Mouse (Mus musculus) mouse embryonic stem cell (cell line): Measurements from ENCODE around the gene Snrpd3.
"Not testable (repeated sequence)": the region's sequence is repeated elsewhere in the genome, so short reads cannot be mapped to it uniquely, and the experiment has no call there.

Source experiments
- in situ Hi-C, 2 experiments: fragments of 300-500 bp; cut with MboI; formaldehyde crosslinking; loops; 1 replicate in 1 of 2; 3 replicates in 1 of 2; pipeline ENCODE4 v1.14.3; 2019 to 2020; ENCODE audit warnings: low sequenced_read_pairs in 2 of 2, low pct_unique_long_range_greater_than_20kb in 1 of 2, mixed read lengths in 1 of 2; ENCODE audit not compliant: unreplicated experiment in 1 of 2

Snrpd3 gene

DNA sequence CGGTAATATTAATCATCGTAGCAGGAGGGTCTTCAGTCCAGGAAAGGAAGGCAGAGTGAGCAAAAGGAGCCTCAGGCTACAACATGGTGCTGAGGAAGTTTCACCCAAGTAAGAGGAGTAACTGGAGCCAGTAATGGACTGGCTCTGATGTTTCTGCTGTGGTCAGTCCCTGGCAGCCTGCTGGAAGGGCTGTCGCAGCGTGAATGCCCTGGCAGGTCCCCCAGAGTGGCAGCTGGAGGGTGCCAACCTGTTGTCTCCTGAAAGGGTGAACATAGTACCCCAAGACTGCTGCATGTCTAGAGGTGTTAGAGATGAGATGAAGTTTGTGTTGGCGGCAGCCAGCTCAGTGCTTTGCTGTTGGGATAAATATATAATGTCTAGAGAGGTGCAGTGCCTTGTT is 3.2 kb downstream of the Snrpd3 start:
- in situ Hi-C loops: no loop called here

- in situ Hi-C loops: no loop called here
Observed at GRCm38 (mm10) chr10:75521643-75522042, 4.3 kb downstream of the Snrpd3 start.

GRCm38 (mm10) chr10:75525450-75525849 is 8.1 kb downstream of the Snrpd3 start:
- in situ Hi-C loops: not testable (repeated sequence)

DNA sequence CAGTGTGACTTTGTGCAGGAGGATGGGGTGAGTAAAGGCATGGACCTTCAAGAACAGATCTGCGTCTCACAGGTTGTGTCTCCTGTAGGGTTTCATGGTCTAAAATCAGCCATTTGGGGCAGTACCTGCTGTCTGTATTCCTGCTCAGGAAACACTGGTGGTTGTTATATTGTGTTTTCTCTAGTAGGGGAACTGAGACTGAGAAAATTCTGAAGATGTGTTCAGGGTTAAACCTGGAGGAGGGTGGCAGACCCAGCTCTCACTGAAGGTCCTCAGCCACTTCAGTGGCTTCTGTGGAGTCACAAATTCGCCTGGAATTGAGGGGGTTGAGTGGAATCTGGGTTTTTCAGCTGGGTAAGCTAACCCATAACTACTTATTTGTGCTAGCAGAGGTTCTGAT is 13.0 kb downstream of the Snrpd3 start:
- in situ Hi-C loops: no loop called here

DNA sequence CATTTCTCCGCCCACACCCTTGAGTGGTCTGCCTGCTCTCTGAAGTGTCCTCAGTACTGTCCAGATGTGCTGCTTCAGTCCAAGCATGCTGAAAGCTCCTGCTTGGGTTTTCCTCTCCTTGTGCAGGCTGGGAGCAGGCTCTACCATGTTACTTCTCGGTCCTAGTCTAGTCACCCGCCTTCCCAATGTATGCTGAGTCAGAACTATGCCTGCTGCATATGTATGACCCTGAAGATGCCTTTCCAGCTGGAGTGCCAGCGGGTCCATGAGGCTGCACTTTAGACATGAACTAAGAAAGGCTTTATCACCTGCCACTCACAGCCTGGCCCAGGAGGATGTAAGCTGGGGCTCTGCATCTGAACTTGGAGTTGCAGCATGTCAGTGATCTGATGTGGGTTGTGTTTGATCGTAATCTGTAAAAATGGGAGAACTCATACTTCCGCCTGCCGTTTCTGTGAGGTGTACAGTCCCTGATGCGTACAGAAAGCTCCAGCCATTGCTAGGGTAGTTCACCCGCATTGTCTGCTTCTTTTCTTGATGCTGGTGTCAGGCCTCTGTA is 14.3 kb downstream of the Snrpd3 start:
- in situ Hi-C loops: no loop called here

DNA sequence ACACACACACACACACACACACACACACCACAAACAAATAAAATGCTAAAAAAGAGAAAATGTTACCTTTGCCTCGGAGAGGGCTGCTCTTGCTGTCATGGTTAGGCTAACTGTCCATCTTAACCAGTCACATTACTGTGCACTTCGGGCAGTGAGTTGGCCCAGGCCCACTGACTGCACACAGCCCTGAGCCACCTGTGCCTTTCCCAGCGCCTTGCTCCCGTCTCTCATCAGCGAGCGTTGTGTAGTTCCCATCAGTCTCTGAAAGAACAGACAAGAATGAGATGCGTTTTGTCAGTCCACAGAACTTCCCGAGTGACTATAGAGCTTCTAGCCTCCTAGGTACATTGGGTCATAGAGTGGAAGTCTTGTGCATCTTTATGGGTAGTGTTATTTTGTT is 16.9 kb downstream of the Snrpd3 start:
- in situ Hi-C loops: no loop called here

- in situ Hi-C loops: no loop called here
Observed at GRCm38 (mm10) chr10:75534934-75535333, 17.6 kb downstream of the Snrpd3 start.

DNA sequence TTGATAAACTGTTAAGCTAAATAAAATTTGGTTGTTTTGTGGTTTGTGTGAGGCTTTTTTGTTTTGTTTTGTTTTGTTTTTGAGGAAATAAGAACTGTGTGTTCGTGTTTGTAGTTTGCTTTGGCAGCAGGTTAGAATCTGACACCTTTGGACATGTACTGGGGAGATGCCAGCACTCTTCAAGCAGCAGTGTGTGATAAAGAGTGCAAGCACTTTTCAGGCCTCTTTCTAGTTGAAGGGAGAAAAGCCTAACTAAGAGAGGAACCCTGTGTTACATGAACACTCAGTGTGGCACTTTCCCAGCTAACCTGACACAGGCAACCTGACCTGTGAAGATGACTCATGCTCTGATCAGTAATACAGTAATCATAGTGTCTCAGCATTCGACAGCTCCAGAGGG is 18.1 kb downstream of the Snrpd3 start:
- in situ Hi-C loops: no loop called here

- in situ Hi-C loops: no loop called here
Observed at GRCm38 (mm10) chr10:75536123-75536522, 18.8 kb downstream of the Snrpd3 start.

- in situ Hi-C loops: no loop called here
Observed at GRCm38 (mm10) chr10:75547901-75548300, 30.6 kb downstream of the Snrpd3 start.

GRCm38 (mm10) chr10:75548486-75548885 is 31.1 kb downstream of the Snrpd3 start:
- in situ Hi-C loops: no loop called here

- in situ Hi-C loops: no loop called here
Observed at GRCm38 (mm10) chr10:75549886-75550285, 32.5 kb downstream of the Snrpd3 start.

DNA sequence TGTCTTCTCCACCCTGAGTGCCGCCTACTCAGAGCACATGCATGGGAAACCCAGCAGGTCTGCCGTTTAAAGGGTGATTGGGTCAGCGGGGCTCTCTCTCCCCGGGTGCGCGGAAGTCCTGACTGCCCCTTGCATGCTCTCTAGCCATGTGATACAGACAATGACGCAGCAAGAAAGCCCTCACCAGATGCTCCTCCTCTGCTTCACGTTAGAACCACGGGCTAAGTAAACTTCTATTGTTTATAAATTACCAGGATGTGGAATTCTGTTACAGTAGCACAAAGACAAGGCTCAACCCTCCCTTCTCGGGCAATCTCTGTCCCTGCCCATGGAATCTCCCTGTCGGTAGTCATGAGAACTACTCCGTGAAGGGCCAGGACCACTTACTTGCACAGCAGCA is 33.8 kb downstream of the Snrpd3 start:
- in situ Hi-C loops: no loop called here

DNA sequence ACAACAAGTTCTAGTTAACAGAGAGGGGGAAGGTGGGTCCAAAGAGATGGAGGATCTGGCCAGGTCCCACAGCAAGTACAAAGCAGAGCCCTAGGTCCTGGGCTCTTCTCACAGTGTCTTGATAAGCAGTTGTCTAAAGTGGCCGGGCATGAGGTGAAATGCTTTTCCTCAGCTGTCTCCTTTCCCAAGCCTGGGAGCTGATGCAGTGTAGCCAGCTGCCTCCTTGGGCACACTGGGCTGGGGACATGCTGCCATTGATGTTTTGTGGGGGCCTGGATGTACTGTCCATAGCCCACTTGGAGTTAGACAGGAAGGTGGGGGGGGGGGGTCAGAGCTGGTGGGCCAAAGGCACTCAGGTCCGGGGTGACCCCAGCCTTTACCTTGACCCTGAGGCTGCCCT is 34.8 kb downstream of the Snrpd3 start:
- in situ Hi-C loops: no loop called here

- in situ Hi-C loops: no loop called here
Observed at GRCm38 (mm10) chr10:75552701-75553450, 35.5 kb downstream of the Snrpd3 start.

DNA sequence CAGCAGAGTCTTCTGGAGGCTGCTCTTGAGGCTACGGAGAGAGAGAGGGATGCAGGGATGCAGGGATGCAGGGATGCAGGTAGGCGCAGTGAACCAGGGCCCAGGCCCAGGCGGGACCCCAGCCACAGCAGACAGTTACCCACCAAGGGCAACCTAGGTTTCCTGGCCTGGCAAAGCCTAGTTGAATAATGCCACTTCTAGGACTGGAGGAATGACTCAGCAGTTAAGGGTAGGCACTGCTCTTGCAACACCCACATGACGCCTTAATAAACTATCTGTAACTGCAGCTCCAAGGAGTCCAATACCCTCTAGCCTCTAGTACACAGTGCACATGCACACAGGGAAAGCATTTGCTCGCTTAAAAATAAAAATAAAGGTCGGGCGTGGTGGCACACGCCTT is 36.7 kb downstream of the Snrpd3 start:
- in situ Hi-C loops: no loop called here

GRCm38 (mm10) chr10:75555557-75555956 is 38.2 kb downstream of the Snrpd3 start:
- in situ Hi-C loops: no loop called here

DNA sequence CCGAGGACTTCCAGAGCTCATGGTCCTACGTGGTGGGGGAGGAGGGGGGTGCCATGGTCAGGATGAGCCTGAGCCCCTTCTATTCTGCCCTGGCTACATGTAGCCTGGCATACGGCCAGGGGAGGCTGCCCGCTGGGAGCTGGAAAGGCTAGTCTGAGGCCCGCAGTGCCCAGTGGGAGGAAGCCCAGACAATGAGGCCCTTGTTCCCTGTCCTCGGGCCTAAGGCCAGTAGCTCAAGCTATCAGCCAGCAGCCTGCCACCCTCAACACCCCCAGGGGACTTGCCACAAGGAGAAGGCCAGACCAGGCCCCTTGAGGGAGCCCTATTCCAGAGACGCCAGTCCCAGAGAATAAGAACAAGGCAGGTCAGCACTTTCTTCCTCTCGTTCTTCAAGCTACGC is 38.7 kb downstream of the Snrpd3 start:
- in situ Hi-C loops: no loop called here

DNA sequence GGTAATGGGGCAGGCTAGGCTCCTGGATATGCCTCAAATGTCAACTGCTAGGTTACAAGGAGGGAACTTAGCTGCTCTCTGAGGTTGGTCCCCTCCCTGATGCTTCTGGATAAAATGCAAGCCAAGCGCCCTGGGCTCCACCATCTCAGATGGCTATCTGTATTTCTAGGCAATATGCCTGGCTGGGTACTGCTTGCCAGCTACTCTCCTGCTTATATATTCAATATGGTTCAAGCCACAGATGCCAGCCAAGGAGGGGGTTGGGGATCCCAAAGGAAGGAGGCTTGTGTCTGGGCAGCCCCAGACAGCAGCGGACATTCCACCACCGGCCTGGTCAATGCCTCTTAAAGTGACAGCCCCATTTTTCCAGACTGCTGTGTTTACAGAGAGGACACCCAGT is 41.2 kb downstream of the Snrpd3 start:
- in situ Hi-C loops: no loop called here

GRCm38 (mm10) chr10:75559041-75559675 is 41.8 kb downstream of the Snrpd3 start:
- in situ Hi-C loops: no loop called here
